Mouse (Mus musculus) embryonic stem cell, embryonic (primary cell): ENCODE data around the gene Bmi1.

Source experiments
- CTCF ChIA-PET, 4 experiments: fragments of 300-600 bp in 2 of 4; fragments of 350-600 bp in 2 of 4; sonication (Branson Sonifier 250); formaldehyde crosslinking; loops; one replicate each; lab custom pipeline; 2022; ENCODE audit warnings: inconsistent platforms in 2 of 4; lab: Charles Lee
- POLR2A ChIA-PET, 4 experiments: fragments of 300-600 bp in 2 of 4; fragments of 350-600 bp in 2 of 4; sonication (Branson Sonifier 250); formaldehyde crosslinking; loops; one replicate each; lab custom pipeline; 2022; ENCODE audit warnings: antibody characterized with exemption in 4 of 4, inconsistent platforms in 1 of 4; lab: Charles Lee

Bmi1 gene

GRCm38 (mm10) chr2:18684062-18684461 is 7.2 kb downstream of the Bmi1 start:
- ChIA-PET POLR2A (no interaction called here), CTCF (no interaction called here)

GRCm38 (mm10) chr2:18686386-18686785 is 9.6 kb downstream of the Bmi1 start:
- POLR2A ChIA-PET, result no interaction called here
- CTCF ChIA-PET, result no interaction called here

GRCm38 (mm10) chr2:18686826-18687519 is 10.2 kb downstream of the Bmi1 start:
- CTCF ChIA-PET, result no interaction called here
- POLR2A ChIA-PET, result interaction anchor here in 1 of 4 experiments (0.8 kb wide), 1 partner anchor 1968 kb away, joined by 4 read pairs; no protein-coding TSS in a partner anchor

- ChIA-PET POLR2A (interaction anchor here in 2 of 4 experiments (0.8 to 1.8 kb wide), 4 partner anchors 9 to 1968 kb away, joined by 3 to 9 read pairs (median 4); partner anchors contain the start of gene Commd3 (in 1 of the 2)), CTCF (no interaction called here)
These were observed 10.9 kb downstream of the Bmi1 start for GRCm38 (mm10) chr2:18687671-18688170.

GRCm38 (mm10) chr2:18688286-18688685 is 11.5 kb downstream of the Bmi1 start:
- POLR2A ChIA-PET, result interaction anchor here in 3 of 4 experiments (0.6 to 1.8 kb wide), 7 partner anchors 9 to 258 kb away, joined by 3 to 9 read pairs (median 4); partner anchors contain the start of gene Commd3 (in 2 of the 3)
- CTCF ChIA-PET, result no interaction called here

- ChIA-PET POLR2A (interaction anchor here in 3 of 4 experiments (0.6 to 1.8 kb wide), 10 partner anchors 10 to 699 kb away, joined by 3 to 9 read pairs (median 3); partner anchors contain the start of gene Commd3 (in 2 of the 3)), CTCF (no interaction called here)
These were observed 11.9 kb downstream of the Bmi1 start for GRCm38 (mm10) chr2:18688708-18689063.

- ChIA-PET POLR2A (interaction anchor here in 3 of 4 experiments (0.6 to 1.8 kb wide), 8 partner anchors 8 to 700 kb away, joined by 3 to 9 read pairs (median 4); partner anchors contain the start of gene Commd3 (in 1 of the 3)), CTCF (no interaction called here)
These were observed 12.5 kb downstream of the Bmi1 start for GRCm38 (mm10) chr2:18689064-18689921.

- CTCF ChIA-PET, result no interaction called here
These were observed 13.4 kb downstream of the Bmi1 start for GRCm38 (mm10) chr2:18690055-18690691.

GRCm38 (mm10) chr2:18690756-18691155 is 13.9 kb downstream of the Bmi1 start:
- ChIA-PET POLR2A (interaction anchor here in 1 of 4 experiments (1.3 kb wide), 1 partner anchor 10 kb away, joined by 5 read pairs; no protein-coding TSS in a partner anchor), CTCF (no interaction called here)

More at GRCm38 (mm10) chr2:18690055-18690691, 13.4 kb downstream of the Bmi1 start:
- POLR2A ChIA-PET, result interaction anchor here in 1 of 4 experiments (0.7 to 1.3 kb wide), 2 partner anchors 9 to 18 kb away, joined by 3 to 5 read pairs; partner anchors contain the start of gene Commd3

GRCm38 (mm10) chr2:18692031-18692430 is 15.2 kb downstream of the Bmi1 start:
- ChIA-PET CTCF (no interaction called here), POLR2A (interaction anchor here in 1 of 4 experiments (1.2 kb wide), 1 partner anchor 14 kb away, joined by 3 read pairs; no protein-coding TSS in a partner anchor)

GRCm38 (mm10) chr2:18692548-18692947 is 15.7 kb downstream of the Bmi1 start:
- POLR2A ChIA-PET, result interaction anchor here in 1 of 4 experiments (1.6 kb wide), 1 partner anchor 11 kb away, joined by 3 read pairs; no protein-coding TSS in a partner anchor
- CTCF ChIA-PET, result no interaction called here

- CTCF ChIA-PET, result interaction anchor here in 1 of 4 experiments (0.6 kb wide), 1 partner anchor 37 kb away, joined by 5 read pairs; no protein-coding TSS in a partner anchor
- POLR2A ChIA-PET, result interaction anchor here in 3 of 4 experiments (0.6 to 1.6 kb wide), 7 partner anchors 12 to 722 kb away, joined by 3 read pairs; partner anchors contain the start of gene Commd3 (in 2 of the 3)
These were observed 16.7 kb downstream of the Bmi1 start for GRCm38 (mm10) chr2:18693491-18693870.

GRCm38 (mm10) chr2:18693871-18694610 is 17.2 kb downstream of the Bmi1 start, which contains the start of gene Spag6:
TSS of gene Spag6 (plus strand) at chr2:18694032.
- ChIA-PET POLR2A (interaction anchor here in 3 of 4 experiments (0.6 to 1.6 kb wide), 10 partner anchors 13 to 965 kb away, joined by 3 to 5 read pairs (median 3); partner anchors contain the start of gene Commd3 (in 3 of the 3)), CTCF (interaction anchor here in 1 of 4 experiments (0.6 kb wide), 1 partner anchor 36 kb away, joined by 5 read pairs; no protein-coding TSS in a partner anchor)

GRCm38 (mm10) chr2:18694611-18694950 is 17.8 kb downstream of the Bmi1 start:
- ChIA-PET POLR2A (interaction anchor here in 2 of 4 experiments (1.2 to 1.8 kb wide), 2 partner anchors 22 kb away, joined by 4 to 5 read pairs; partner anchors contain the start of gene Commd3 (in 2 of the 2)), CTCF (interaction anchor here in 2 of 4 experiments (0.5 to 0.8 kb wide), 2 partner anchors 183 to 584 kb away, joined by 3 read pairs; no protein-coding TSS in a partner anchor)

GRCm38 (mm10) chr2:18695163-18695562 is 18.3 kb downstream of the Bmi1 start:
- CTCF ChIA-PET, result interaction anchor here in 2 of 4 experiments (0.5 to 0.8 kb wide), 4 partner anchors 184 to 725 kb away, joined by 3 to 6 read pairs (median 4); no protein-coding TSS in a partner anchor
- POLR2A ChIA-PET, result interaction anchor here in 3 of 4 experiments (0.9 to 1.8 kb wide), 3 partner anchors 23 kb away, joined by 3 to 5 read pairs (median 4); partner anchors contain the start of gene Commd3 (in 3 of the 3)

GRCm38 (mm10) chr2:18695629-18696150 is 18.9 kb downstream of the Bmi1 start:
- CTCF ChIA-PET, result interaction anchor here in 1 of 4 experiments (0.6 to 0.8 kb wide), 3 partner anchors 461 to 725 kb away, joined by 3 to 6 read pairs (median 4); no protein-coding TSS in a partner anchor
- POLR2A ChIA-PET, result interaction anchor here in 2 of 4 experiments (0.9 to 1.8 kb wide), 2 partner anchors 23 to 24 kb away, joined by 3 to 4 read pairs; partner anchors contain the start of gene Commd3 (in 2 of the 2)
